Mouse (Mus musculus) lung, adult 2 months (tissue): ENCODE data around the gene Mapk13.

Experiments
- CTCF ChIP-seq: fragments of 200-500 bp; IDR thresholded peaks from 2 replicates; pipeline ENCODE4 v1.5.1; 2011; ENCODE audit warnings: mild to moderate bottlenecking, low read length, control low read depth; ENCODE audit not compliant: insufficient read depth
- POLR2A ChIP-seq: fragments of 200-500 bp; IDR thresholded peaks from 2 replicates; pipeline ENCODE4 v1.6.1; 2011; ENCODE audit warnings: low read depth, mild to moderate bottlenecking, control low read depth, low read length, borderline replicate concordance; ENCODE audit errors: extremely low read depth

GRCm38 (mm10) chr17:28801474-28802005 lies 32.4 kb downstream of the Mapk13 start:
- no peak for TF ChIP-seq CTCF
- TF ChIP-seq POLR2A: peak; percentile 98
